Mouse (Mus musculus) 3134 (cell line): ENCODE measurements at regions not wholly inside any gene's neighbourhood (a gene's known extent, or its start where the extent isn't known, plus 50 kb on each side); places are given as distances from the start of the nearest gene placed in this dataset.
A peak's percentile ranks its signal among the peaks of the same experiment; 100 is the strongest.

ENCODE experiments used
- DNase-seq: peaks from one replicate; pipeline ENCODE4 v3.0.0-alpha.2; 2011; ENCODE audit warnings: low spot score; ENCODE audit not compliant: insufficient read length; ENCODE audit errors: extremely low read depth

GRCm38 (mm10) chr4:64598465-64598864 lies 525.5 kb upstream of the Pappa start:
- DNase-seq: no peak

- DNase-seq: peak; percentile 27
These were observed 524.8 kb upstream of the Pappa start for GRCm38 (mm10) chr4:64599222-64599621.

- no peak for DNase-seq
These were observed 501.2 kb upstream of the Pappa start for GRCm38 (mm10) chr4:64622771-64623170.

- no peak for DNase-seq
These were observed 491.8 kb upstream of the Pappa start for GRCm38 (mm10) chr4:64632189-64632588.

GRCm38 (mm10) chr4:64635256-64635962 lies 488.6 kb upstream of the Pappa start:
- peak; percentile 76 for DNase-seq

- DNase-seq: no peak
These were observed 483.9 kb upstream of the Pappa start for GRCm38 (mm10) chr4:64640056-64640455.

GRCm38 (mm10) chr4:64640976-64641375 lies 483.0 kb upstream of the Pappa start:
- peak; percentile 43 for DNase-seq

GRCm38 (mm10) chr4:64645141-64645540 lies 478.8 kb upstream of the Pappa start:
- no peak for DNase-seq

- DNase-seq: no peak
These were observed 469.8 kb upstream of the Pappa start for GRCm38 (mm10) chr4:64654157-64654556.

- DNase-seq: no peak
These were observed 468.4 kb upstream of the Pappa start for GRCm38 (mm10) chr4:64655534-64655933.

- no peak for DNase-seq
These were observed 460.3 kb upstream of the Pappa start for GRCm38 (mm10) chr4:64663722-64664121.

GRCm38 (mm10) chr4:64667998-64668397 lies 456.0 kb upstream of the Pappa start:
- no peak for DNase-seq

- peak; percentile 28 for DNase-seq
These were observed 454.3 kb upstream of the Pappa start for GRCm38 (mm10) chr4:64669722-64670121.

GRCm38 (mm10) chr4:64676438-64676837 lies 447.5 kb upstream of the Pappa start:
- no peak for DNase-seq

- DNase-seq: no peak
These were observed 447.1 kb upstream of the Pappa start for GRCm38 (mm10) chr4:64676881-64677280.

- no peak for DNase-seq
These were observed 439.3 kb upstream of the Pappa start for GRCm38 (mm10) chr4:64684654-64685053.

- no peak for DNase-seq
These were observed 427.8 kb upstream of the Pappa start for GRCm38 (mm10) chr4:64696134-64696533.

GRCm38 (mm10) chr4:64723296-64723695 lies 400.7 kb upstream of the Pappa start:
- DNase-seq: no peak

GRCm38 (mm10) chr4:64724851-64725250 lies 399.1 kb upstream of the Pappa start:
- DNase-seq: no peak

- no peak for DNase-seq
These were observed 368.0 kb upstream of the Pappa start for GRCm38 (mm10) chr4:64755986-64756385.

GRCm38 (mm10) chr4:64768610-64769009 lies 355.4 kb upstream of the Pappa start:
- peak; percentile 12 for DNase-seq

GRCm38 (mm10) chr4:64803886-64804285 lies 320.1 kb upstream of the Pappa start:
- DNase-seq: peak; percentile 45

- no peak for DNase-seq
These were observed 319.0 kb upstream of the Pappa start for GRCm38 (mm10) chr4:64804996-64805395.
